Mouse (Mus musculus) gastrocnemius, postnatal 25 days (tissue): ENCODE results near the gene Rab3d. TPM values are rescaled to one million over a fixed set of nuclear protein-coding genes. Genes with fewer than 3 reads are reported as not detected.

Source experiments
- DNase-seq: peaks from one replicate; pipeline ENCODE4 v3.0.0; 2022
- total RNA-seq, 2 experiments: library from RNA; stranded (reverse); gene quantifications; 1 replicate in 1 of 2; 2 replicates in 1 of 2; pipeline ENCODE4 v1.2.3; 2021

The Rab3d gene
- total RNA-seq, 2 experiments from 2014 or later, result 3.4 to 6.0 TPM

- DNase-seq, result no peak
Observed at GRCm38 (mm10) chr9:21938234-21938855, 20.4 kb upstream of the Rab3d start.

GRCm38 (mm10) chr9:21937711-21938175, 19.8 kb upstream of the Rab3d start:
- no peak for DNase-seq

- DNase-seq, result peak; percentile 92
Observed at GRCm38 (mm10) chr9:21936692-21937570, 18.9 kb upstream of the Rab3d start, which contains the start of gene Plppr2. Gene Plppr2, plus strand, starts transcription at chr9:21937033.

- DNase-seq, result no peak
Observed at GRCm38 (mm10) chr9:21935466-21936131, 17.6 kb upstream of the Rab3d start.

GRCm38 (mm10) chr9:21934021-21934420, 16.0 kb upstream of the Rab3d start:
- no peak for DNase-seq

- no peak for DNase-seq
Observed at GRCm38 (mm10) chr9:21932445-21933137, 14.6 kb upstream of the Rab3d start.

- no peak for DNase-seq
Observed at GRCm38 (mm10) chr9:21932006-21932405, 14.0 kb upstream of the Rab3d start.

- DNase-seq, result no peak
Observed at GRCm38 (mm10) chr9:21929208-21929607, 11.2 kb upstream of the Rab3d start.

GRCm38 (mm10) chr9:21927208-21927753, 9.3 kb upstream of the Rab3d start, which contains the start of the genes Ccdc159 and Tmem205:
Gene Ccdc159, plus strand, starts transcription at chr9:21927471.
Gene Tmem205, minus strand, starts transcription at chr9:21927556.
- peak; percentile 93 for DNase-seq

- no peak for DNase-seq
Observed at GRCm38 (mm10) chr9:21926784-21927183, 8.8 kb upstream of the Rab3d start.

- no peak for DNase-seq
Observed at GRCm38 (mm10) chr9:21926155-21926554, 8.2 kb upstream of the Rab3d start.

GRCm38 (mm10) chr9:21925506-21925905, 7.5 kb upstream of the Rab3d start:
- no peak for DNase-seq

GRCm38 (mm10) chr9:21925034-21925433, 7.0 kb upstream of the Rab3d start:
- DNase-seq, result no peak

GRCm38 (mm10) chr9:21924099-21924493, 6.1 kb upstream of the Rab3d start:
- peak; percentile 83 for DNase-seq

GRCm38 (mm10) chr9:21923490-21924098, 5.6 kb upstream of the Rab3d start:
- DNase-seq, result no peak

- DNase-seq, result no peak
Observed at GRCm38 (mm10) chr9:21923036-21923435, 5.0 kb upstream of the Rab3d start.

- no peak for DNase-seq
Observed at GRCm38 (mm10) chr9:21918692-21919384, 846 bp upstream of the Rab3d start.

GRCm38 (mm10) chr9:21917493-21918034, 428 bp downstream of the Rab3d start:
- DNase-seq, result no peak

- DNase-seq, result no peak
Observed at GRCm38 (mm10) chr9:21916851-21917492, 1.0 kb downstream of the Rab3d start.
